Mouse (Mus musculus) kidney, postnatal 10 days (tissue): ENCODE measurements around the gene Ddah2.
A peak's percentile ranks its signal among the peaks of the same experiment; 100 is the strongest.

Experiments used
- DNase-seq: peaks from one replicate; pipeline ENCODE4 v3.0.0; 2021; ENCODE audit warnings: mixed read lengths

Gene Ddah2

DNA sequence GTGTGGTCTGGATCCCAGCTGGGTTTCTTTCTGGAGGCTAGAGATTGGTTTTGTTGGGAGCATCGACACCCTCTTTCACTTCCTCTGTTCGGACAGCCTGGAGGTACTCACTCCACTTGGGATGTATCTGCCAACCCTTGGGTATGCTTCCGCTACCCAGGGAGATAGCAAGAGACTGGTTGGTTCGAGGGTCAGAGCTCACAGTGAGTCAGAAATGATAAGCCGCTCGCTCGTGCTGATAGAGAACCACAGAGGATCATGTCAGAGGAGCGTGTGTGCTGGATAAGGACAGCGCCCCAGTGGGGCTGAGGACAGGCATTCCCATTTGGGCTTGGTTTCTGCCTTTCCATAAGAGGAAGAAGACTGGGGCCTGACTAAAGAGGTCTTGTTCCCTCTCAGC is 20.9 kb downstream of the Ddah2 start:
- DNase-seq, result no peak

DNA sequence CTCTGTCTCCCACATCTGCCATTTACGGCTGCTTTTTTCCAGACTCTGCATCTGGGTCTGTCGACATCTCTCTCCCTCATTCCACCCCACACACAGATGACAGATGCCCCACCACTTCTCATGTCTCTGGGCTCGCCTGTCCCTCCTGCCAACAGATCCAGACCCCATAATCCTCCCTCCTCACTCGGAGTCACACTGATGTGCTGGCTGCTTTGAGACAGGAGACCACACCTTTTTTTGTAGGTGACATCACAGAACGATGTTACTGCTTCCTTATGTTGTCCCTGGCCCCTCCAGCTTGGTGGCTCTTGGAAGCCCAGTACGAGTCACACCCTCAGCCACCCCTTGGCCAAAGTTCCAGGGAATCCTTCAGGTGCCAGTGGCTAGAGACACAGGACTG is 21.4 kb downstream of the Ddah2 start:
- DNase-seq, result no peak

DNA sequence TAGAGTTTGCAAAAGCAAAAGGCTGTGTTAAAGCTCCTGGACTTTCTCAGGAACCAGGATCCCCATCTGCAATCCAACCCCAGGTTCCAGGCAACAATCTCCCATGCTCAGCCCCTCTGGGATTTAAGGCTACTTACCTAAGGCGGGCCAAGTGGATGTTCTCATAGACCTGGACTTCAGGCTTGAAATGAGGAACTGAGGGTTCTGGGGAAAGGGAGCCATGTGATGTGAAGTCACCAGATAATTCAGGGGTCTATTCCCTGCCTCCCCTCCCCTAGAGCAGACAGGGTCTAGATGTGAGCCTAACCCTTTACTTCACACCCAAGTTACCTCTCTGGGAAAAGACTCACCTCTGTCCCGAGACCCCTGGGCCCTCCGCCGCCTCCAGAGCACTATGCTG is 21.9 kb downstream of the Ddah2 start:
- no peak for DNase-seq

DNA sequence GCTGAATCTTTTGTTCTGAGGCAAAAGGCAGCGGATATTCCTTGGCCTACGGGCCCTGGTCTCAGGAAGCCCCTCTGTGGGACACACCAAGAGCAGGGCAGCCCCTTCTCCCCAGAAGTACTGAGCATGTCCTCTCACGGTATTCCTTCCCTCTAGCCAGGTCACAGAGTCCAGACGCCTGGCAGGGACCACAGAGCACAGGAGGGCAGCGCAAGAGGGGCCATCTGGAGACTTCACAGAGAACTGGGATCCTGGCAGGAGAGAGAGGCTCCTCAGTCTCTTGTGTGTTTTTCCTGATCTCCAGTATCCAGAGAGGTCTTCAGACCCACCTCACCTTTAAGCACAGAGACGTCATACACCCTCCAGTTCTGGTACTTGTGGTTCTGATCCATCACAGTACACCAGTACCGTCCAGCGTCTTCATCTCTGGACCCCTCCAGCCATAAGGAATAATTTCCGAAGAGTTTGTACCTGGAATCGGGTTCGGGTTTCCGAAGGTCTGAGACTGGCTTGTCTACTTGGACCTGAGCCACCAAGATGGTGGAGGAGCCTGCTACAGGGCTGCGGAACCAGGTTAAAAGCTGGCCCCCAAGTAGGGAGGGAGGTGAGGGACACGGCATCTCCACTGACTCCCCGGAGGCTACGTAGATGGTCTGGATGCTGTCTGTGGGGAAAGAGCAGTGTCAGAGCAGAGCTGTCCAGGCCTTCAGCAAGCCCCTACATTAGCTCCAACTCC is 24.2 kb downstream of the Ddah2 start:
- no peak for DNase-seq

DNA sequence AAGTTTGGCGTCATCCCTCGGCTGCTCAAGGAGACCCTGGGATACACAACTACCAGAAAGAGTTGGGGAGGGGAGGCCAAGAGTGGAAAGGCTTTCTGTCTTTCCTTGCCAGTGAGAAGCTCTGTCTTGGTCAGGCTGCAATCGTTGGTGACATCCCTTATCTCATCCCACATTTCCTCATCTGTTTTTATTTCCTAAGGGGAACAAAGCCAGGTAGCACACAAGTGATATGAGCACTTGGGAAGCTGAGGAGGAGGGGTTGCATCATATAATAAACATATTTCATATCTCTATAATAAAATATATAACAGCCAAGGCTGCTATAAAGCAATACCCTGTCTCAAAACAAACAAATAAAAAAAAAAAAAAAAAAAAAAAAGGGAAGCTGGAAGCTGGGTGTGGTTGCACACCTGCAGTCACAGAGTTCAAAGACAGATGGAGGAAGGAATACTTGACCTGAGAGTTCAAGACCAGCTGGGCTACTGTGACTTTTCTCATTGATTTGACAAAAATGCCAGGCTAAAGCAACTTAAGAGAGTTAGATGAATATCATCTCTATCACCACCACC is 25.2 kb downstream of the Ddah2 start:
- DNase-seq, result no peak

DNA sequence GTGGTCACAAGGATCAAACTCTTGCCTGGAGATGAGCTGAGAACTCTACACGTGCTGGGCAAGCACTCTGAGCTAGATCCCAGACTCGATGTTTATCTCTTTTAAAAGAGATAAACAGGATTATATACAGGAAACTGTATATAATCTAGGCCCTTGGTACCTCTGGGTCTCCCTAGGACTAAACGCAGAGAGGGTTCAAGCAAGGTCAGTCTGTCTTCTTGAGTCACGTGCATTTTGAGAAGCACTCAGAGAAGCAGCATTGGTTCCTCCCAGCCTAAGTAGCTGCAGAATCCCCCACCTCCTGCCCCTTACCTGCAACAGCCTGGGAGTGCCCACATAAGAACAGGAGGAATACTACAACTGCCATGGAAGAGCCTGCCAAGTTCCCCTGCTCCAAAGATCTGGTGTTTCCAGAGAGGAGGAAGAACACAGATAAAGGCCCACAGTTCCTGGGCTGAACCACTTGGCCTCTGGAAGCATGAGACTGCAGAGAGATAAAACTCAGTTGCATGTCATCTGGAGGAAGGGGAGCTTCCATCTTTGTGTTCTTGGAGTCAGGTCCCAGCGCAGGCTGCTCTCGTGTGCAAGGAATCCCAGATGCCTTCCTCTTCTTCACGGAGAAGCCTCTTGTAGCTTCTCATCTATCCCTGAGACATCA is 26.5 kb downstream of the Ddah2 start, which contains the start of gene Ly6g6f:
TSS of gene Ly6g6f (minus strand) at position 403 of the 658 bp plus-strand sequence.
- DNase-seq, result no peak

DNA sequence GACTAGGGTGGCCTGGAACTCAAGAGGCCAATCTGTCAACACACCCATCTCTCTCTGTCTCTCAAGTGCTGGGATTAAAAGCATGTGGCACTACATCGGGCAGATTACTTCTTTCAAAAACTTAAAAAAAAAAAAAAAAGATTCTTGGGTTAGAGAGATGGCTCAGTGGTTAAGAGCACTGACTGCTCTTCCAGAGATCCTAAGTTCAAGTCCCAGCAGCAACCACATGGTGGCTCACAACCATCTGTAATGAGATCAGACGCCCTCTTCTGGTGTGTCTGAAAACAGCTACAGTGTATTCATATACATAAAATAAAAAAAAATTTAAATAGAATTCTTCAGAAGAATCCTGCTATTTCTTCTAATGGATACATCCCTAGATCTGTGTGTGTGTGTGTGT is 29.3 kb downstream of the Ddah2 start:
- DNase-seq, result no peak

DNA sequence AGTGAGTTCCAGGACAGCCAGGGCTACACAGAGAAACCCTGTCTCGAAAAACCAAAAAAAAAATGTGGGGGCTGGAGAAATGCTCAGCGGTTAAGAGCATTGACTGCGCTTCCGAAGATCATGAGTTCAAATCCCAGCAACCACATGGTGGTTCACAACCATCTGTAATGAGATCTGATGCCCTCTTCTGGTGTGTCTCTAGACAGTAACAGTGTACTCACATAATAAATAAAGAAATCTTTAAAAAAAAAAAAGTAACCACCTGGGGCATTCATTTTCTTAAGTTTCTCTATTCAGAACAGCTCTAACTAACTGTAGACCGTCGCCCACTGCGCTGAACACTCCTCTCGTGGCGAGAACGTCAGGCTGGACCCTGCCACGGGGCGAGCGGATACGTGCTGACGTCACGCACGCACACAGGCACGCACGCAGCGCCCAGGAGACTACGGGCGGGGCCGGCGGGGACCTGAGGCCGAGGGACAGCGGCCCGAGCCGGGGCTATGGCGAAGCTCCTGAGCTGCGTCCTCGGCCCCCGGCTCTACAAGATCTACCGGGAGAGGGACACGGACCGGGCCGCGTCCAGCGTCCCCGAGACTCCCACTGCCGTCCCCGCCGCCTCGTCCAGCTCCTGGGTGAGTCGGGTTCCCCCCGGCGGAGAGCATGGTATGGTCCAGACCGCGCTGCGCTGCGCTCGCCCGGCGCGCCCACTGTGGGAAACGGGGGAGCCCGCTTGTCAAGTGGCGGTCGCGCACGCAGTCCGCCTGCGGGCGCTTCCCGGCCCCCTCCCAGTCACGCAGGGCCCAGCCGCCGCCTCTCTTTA is 30.2 kb downstream of the Ddah2 start, which contains the start of gene Abhd16a:
TSS of gene Abhd16a (plus strand) at position 439 of the 820 bp plus-strand sequence.
- peak; percentile 97 for DNase-seq

DNA sequence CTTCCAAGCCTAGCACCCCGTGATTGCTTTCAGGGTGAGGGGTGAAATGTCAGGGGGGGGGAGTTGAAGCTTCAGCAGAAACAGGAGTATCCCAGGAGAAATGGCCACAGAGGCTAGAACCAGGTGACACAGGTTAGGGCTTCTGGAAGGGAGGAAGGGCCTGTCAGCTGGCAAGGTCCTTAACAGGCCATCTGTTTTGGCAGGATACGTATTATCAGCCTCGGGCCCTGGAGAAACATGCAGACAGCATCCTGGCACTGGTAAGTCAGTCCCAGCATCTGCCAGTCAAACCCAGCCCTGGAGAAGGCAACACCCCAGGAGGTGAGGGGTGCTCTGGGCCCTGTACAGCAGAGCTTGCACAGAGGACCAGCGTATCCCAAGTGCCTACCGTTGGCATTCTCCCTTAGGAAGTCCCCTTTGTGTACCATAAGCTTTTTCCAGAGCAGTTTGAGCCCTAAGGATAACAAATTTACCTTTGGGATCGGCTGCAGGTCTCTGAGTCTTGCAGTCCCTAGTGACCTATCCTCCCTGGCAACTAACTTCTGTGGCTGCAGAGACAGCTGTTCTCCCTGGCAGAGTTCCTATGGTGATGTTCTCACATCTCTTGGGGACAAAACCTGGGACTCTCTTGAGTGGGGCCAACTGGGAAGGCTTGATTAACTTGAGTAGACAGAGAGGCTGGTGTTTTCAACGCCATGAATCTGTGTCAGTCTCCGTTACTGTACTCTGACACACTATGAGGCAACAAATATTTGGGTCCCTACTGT is 31.5 kb downstream of the Ddah2 start:
- no peak for DNase-seq

DNA sequence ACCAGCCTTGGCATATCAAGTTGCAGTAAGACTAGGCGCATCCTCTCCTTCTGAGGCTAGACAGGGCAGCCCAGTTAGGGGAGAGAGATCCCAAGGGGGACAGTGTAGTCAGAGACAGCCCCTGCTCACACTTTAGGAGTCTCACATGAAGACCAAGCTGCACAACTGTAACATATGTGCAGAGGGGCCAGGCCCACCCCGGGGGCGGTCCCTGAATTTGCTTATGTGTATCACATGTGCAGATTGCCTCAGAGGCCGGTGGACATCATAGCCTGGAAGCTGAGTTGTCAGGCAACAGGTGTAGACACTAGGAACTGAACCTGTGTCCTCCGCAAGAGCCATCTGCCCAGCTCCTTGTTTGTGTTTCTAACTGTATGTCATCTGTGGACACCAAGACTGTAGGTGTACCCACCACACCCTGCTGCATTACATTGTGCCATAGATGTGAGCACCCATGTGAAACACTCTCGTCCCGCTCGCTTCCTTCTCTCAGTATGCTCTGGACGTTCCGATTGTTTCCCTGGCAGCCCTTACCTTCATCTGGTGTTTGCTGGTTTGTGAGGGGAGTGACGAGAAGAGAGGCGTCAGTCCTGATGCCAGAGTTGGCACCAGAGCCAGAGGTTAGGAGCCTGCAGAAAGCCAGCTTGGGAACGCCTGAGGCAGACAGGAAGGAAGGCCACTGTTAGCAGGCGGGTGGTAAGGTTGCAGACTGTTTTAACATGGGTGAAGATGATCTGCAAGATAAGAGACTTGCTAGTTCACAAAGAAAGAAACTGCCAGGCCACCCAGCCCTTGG is 33.8 kb downstream of the Ddah2 start:
- DNase-seq, result no peak

DNA sequence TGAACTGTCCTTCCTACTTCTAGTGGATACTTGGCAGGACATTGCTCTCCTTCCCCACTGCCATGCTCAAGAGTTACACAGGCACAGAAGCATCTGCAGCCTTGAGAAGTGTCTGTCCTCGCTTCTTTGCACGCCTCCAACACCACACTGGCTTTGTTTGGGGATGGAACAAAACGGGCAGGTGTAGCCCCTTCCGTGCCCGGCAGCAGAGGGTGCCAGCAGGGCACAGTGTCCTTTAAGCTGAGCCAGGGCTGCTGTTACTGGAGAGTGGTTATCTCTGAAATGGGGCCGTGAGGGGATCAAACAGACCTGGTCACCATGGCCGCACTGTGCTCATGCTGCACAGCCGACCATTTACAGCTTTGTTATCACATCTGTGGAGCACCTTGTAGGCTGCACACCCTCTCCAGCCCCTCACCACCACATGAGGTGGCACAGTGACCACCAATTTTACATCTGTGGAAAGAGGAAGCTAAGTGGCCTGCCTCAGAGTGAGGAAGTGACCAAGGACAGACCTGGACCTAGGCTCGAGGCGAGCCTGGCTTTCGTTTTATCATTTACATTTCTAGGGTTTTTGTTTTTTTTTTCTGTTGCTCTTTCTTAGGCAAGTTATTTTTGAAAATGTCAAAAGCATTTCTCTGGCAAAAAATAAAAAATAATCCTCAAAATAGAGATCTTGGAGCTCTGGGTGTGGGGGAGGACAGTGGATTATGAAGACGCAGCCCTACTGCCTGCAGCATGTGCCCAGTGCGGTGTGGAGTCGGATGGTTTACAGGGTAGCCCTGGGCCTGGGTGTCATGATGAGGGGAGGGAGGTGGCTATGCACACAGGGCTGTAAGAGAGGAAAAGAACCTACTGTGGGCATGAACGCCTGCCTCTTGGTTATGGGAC is 35.9 kb downstream of the Ddah2 start:
- DNase-seq, result no peak

DNA sequence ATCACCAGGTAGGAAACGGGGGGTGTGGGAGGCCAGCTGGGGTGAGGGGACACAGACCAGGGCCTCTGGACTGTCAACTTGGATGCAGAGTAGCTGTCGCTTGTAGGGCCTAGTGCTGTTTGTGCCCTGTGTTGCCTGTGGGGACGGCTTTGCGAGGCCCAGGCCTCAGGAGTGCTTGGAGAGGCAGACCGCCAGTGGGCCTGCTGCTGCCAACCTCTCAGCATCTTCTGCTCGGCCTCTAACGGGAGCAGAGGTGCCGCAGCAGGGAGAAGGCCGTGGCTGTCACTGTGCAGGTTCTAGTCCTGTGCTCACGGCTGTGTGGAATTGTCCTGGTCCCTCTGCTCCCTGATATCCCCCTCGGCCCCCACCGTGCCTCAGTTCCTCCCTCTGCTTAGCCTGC is 37.8 kb downstream of the Ddah2 start:
- no peak for DNase-seq

DNA sequence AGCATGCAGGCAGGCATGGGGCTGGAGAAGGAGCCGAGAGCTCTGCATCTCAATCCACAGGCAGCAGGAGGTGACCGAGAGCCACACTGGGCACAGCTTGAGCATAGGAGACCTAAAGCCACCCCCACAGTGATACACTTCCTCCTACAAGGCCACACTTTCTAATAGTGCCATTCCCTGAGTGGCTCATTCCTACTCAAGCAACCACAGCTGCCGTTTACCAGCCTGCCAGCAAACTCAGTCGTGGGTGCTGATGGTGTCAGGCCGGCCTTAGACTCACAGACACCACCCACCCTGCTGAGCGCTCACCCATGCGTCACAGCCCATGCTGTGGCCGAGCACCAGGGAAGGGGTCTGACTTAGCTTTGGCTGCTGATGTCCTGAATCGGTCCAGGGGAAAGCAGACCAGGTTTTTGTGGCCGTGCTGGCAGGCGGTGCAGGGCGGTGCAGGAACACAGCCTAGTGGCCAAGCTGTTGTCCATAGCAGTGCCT is 38.4 kb downstream of the Ddah2 start:
- peak; percentile 60 for DNase-seq

DNA sequence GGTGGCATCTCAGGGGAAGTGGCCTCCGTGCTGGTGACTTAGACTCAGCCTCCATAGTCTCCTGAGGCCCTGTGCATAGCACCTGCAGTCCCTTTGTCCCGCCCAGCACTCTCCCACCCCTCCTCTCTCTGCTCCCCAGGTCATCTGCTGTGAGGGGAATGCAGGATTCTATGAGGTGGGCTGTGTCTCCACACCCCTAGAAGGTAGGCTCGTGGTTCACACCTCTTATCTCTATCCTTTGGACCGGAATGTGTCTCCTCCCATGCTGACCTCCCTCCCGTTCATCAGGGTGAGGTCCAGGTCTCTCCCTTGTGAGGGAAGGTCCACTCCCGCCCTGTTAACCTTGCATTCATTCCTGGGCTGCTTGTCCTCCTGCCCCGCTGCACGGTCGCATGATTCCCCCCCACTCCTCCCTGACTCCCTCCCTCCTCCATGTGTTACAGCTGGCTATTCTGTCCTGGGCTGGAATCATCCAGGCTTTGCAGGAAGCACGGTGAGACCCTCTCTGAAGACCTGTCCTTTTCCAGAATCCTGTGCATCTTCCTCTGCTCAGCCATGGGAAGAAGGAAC is 41.4 kb downstream of the Ddah2 start:
- peak; percentile 61 for DNase-seq

DNA sequence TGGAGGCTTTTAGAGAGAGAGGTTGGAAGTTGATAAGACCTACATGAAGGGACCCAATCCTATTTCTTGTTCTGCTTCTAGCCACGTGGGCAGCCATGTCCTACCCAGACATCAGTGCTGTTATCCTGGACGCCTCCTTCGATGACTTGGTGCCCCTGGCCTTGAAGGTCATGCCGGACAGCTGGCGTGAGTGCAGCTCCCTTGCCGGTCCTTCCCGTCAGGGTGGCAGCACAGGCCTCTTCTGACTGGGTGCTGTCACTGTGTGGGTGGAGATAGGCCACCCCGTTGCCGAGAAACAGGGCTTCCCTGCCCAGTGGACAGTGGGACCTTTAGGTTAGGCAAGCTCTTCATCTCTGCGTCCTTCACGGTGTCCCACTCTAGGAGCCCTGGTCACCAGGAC is 42.3 kb downstream of the Ddah2 start:
- no peak for DNase-seq

DNA sequence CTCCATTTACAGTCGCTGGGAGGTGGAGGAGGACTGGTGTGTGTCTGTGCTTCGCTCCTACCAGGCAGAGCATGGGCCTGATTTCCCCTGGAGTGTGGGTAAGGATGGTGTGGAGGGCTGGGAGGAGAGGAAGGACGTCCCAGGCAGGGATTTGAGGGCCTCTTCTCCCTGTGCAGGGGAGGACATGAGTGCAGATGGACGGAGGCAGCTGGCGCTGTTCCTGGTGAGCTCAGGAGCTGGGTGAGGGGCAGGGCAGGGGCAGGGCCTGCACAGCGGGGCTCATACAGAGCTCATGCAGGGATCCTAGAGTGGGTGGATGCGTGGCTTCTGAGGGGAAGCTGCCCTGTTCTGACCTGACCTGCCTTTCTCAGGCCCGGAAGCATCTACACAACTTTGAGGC is 43.5 kb downstream of the Ddah2 start:
- no peak for DNase-seq

DNA sequence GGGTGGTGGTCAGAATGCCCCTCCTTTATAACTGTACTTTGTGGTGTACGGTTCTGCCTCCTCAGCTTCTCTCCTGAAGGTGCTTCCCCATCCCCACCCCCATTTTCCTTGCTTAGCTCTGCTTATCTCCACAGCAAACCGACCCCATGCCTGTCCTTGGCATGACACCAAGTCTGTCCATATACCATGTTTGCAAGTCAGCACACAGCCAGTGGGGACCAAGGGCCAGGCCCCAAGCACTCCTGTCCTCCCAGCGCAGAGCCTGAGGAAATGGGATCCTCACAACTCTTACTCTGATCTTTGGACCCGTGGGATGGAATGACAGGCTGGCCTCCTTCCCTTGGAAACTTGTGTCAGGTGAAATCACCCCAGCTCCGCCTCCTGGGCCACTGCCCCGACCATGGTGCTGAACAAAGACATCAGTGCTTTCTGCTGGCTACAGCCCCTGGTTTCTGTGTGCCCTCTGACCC is 44.4 kb downstream of the Ddah2 start:
- peak; percentile 69 for DNase-seq

DNA sequence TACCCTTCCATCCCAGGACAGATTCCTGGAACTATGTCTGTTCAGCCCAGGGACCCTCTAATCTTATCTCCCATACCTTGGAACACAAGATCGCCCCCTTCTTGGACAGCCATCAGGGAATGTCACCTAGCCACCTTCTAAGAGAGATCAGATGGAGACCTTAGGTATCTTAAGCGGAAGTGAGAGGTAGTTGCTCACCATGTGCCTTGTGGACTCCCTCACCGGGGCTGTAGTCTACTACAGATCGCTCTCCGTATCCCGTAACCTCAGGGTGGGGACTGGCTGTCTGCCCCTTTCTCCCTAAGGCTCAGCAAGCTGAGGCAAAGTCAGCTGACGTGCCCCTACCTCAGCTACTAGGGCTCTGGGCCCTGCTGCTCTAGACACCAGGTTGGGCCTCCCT is 45.2 kb downstream of the Ddah2 start:
- no peak for DNase-seq

DNA sequence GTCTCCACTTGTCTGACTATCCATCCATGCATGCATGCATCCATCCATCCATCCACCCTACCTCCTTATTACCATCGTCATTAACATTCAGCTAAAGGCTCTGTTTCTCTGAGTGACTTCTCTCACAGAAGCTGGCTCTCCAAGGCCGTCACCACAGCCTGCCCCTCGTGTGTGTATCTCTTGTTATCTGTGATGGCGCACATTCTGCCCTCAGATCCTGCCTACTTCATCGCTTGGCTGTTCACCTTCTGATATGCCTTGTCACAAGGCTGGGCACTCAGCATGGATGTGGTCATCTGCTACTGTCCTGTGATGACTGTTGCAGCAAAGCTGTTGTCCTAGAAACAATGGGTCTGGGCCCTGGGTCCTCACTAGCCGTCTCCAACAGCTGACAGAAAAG is 45.9 kb downstream of the Ddah2 start:
- no peak for DNase-seq
